Mouse (Mus musculus) thymus, postnatal 14 days (tissue): ENCODE results near the gene Slc29a4.

ENCODE experiments used
- DNase-seq: peaks from one replicate; pipeline ENCODE4 v3.0.0; 2021

Gene Slc29a4

GRCm38 (mm10) chr5:142692248-142692647, at the start of gene Slc29a4:
TSS of gene Slc29a4 (plus strand) at chr5:142692512.
- no peak for DNase-seq

GRCm38 (mm10) chr5:142648162-142648561, 44.1 kb upstream of the Slc29a4 start:
- DNase-seq = no peak

- no peak for DNase-seq
These were observed 42.8 kb upstream of the Slc29a4 start for GRCm38 (mm10) chr5:142649460-142650050.

GRCm38 (mm10) chr5:142650390-142650789, 41.9 kb upstream of the Slc29a4 start:
- no peak for DNase-seq

GRCm38 (mm10) chr5:142650794-142651497, 41.4 kb upstream of the Slc29a4 start:
- DNase-seq = no peak

GRCm38 (mm10) chr5:142652266-142652665, 40.0 kb upstream of the Slc29a4 start:
- no peak for DNase-seq

GRCm38 (mm10) chr5:142660656-142661434, 31.5 kb upstream of the Slc29a4 start:
- DNase-seq = no peak

- no peak for DNase-seq
These were observed 24.4 kb upstream of the Slc29a4 start for GRCm38 (mm10) chr5:142667921-142668320.

GRCm38 (mm10) chr5:142668556-142669263, 23.6 kb upstream of the Slc29a4 start:
- DNase-seq = no peak

- no peak for DNase-seq
These were observed 22.6 kb upstream of the Slc29a4 start for GRCm38 (mm10) chr5:142669726-142670125.

- no peak for DNase-seq
These were observed 19.2 kb upstream of the Slc29a4 start for GRCm38 (mm10) chr5:142673082-142673481.

GRCm38 (mm10) chr5:142678141-142678571, 14.2 kb upstream of the Slc29a4 start:
- DNase-seq = no peak

GRCm38 (mm10) chr5:142679065-142679464, 13.2 kb upstream of the Slc29a4 start:
- no peak for DNase-seq

- DNase-seq = no peak
These were observed 10.4 kb upstream of the Slc29a4 start for GRCm38 (mm10) chr5:142681911-142682310.

- DNase-seq = no peak
These were observed 9.8 kb upstream of the Slc29a4 start for GRCm38 (mm10) chr5:142682529-142682928.

- DNase-seq = no peak
These were observed 3.4 kb upstream of the Slc29a4 start for GRCm38 (mm10) chr5:142688866-142689265.

GRCm38 (mm10) chr5:142690343-142690742, 2.0 kb upstream of the Slc29a4 start:
- no peak for DNase-seq

- DNase-seq = no peak
These were observed 842 bp downstream of the Slc29a4 start for GRCm38 (mm10) chr5:142692971-142693737.

GRCm38 (mm10) chr5:142693738-142694430, 1.6 kb downstream of the Slc29a4 start:
- DNase-seq = no peak

GRCm38 (mm10) chr5:142694627-142695340, 2.5 kb downstream of the Slc29a4 start:
- peak; percentile 34 for DNase-seq

GRCm38 (mm10) chr5:142696258-142696657, 3.9 kb downstream of the Slc29a4 start:
- no peak for DNase-seq
